Mouse (Mus musculus): ENCODE results near the gene Tcn2. TPM values are rescaled to one million over a fixed set of nuclear protein-coding genes. Genes with fewer than 3 reads are reported as not detected.
"Not testable (repeated sequence)": the region's sequence is repeated elsewhere in the genome, so short reads cannot be mapped to it uniquely, and the experiment has no call there.

The Tcn2 gene
- polyA plus RNA-seq, 1 experiment from 2014 or later = 27.0 TPM

- H3K4me3 ChIP-seq = no peak overlapping the region
- no peaks in the 10 kb centered on the region for H3K9me3 ChIP-seq
- peaks cover 16% of the 10 kb centered on the region for H3K4me1 ChIP-seq
- H3K4me2 ChIP-seq (replicated peaks) = no peak overlapping the region
- ATAC-seq (ENCODE audit: low FRiP score, low read depth) = no peak
- no peak overlapping the region for H3K27ac ChIP-seq (replicated peaks)
- H3K27me3 ChIP-seq = 0 out of 2 replicates have a peak, but pooled peaks cover 6% of the 10 kb centered on the region
- H3K36me3 ChIP-seq = no peaks in the 10 kb centered on the region
- H3K9ac ChIP-seq (replicated peaks) = no peak overlapping the region
- 65% methylated on average over 3 of the region's 3 CpGs for WGBS
Observed at GRCm38 (mm10) chr11:3961761-3962160, 29.8 kb upstream of the Tcn2 start.

DNA sequence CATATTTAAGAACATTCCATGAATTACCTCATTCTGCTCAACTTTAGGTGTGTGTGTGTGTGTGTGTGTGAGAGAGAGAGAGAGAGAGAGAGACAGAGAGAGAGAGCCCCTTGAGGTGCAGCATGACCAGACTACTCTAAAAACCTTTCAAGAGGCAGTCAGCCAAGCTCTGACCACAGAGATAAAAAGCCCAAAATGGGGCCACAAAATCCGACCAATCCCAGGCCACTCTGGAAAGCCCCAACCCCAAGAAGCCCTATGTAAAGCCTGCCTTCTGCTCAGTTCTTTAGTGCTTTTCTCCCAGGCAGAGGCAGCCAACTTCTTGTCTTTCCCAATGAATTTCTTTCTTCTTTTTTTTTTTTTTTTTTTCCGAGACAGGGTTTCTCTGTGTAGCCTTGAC is 28.9 kb upstream of the Tcn2 start:
- 54% methylated on average over 2 of the region's 2 CpGs for WGBS

GRCm38 (mm10) chr11:3955371-3955770 is 23.4 kb upstream of the Tcn2 start:
- not testable (repeated sequence) for H3K4me1 ChIP-seq; H3K9me3 ChIP-seq; ATAC-seq (ENCODE audit: low FRiP score, low read depth); H3K9ac ChIP-seq (replicated peaks); H3K27ac ChIP-seq (replicated peaks); H3K27me3 ChIP-seq; H3K4me3 ChIP-seq; H3K4me2 ChIP-seq (replicated peaks); H3K36me3 ChIP-seq
- 79% methylated on average over 4 of the region's 4 CpGs for WGBS

More for the DNA sequence above, 28.9 kb upstream of the Tcn2 start:
- Histone ChIP-seq H3K4me1 (peaks cover 13% of the 10 kb centered on the region), H3K36me3 (no peaks in the 10 kb centered on the region), H3K4me2 (replicated peaks) (no peak overlapping the region), H3K9ac (replicated peaks) (no peak overlapping the region), H3K27me3 (0 out of 2 replicates have a peak, but pooled peaks cover 6% of the 10 kb centered on the region), H3K27ac (replicated peaks) (no peak overlapping the region), H3K9me3 (no peaks in the 10 kb centered on the region), H3K4me3 (no peak overlapping the region)
- ATAC-seq (ENCODE audit: low FRiP score, low read depth) = no peak

GRCm38 (mm10) chr11:3954876-3955275 is 22.9 kb upstream of the Tcn2 start:
- H3K4me2 ChIP-seq (replicated peaks); H3K9me3 ChIP-seq; H3K27ac ChIP-seq (replicated peaks); H3K9ac ChIP-seq (replicated peaks); H3K36me3 ChIP-seq; H3K27me3 ChIP-seq; H3K4me3 ChIP-seq; H3K4me1 ChIP-seq; ATAC-seq (ENCODE audit: low FRiP score, low read depth): not testable (repeated sequence)
- whole genome bisulfite sequencing = 77% methylated on average over 5 of the region's 5 CpGs

- Histone ChIP-seq H3K4me2 (replicated peaks) (no peak overlapping the region), H3K27ac (replicated peaks) (no peak overlapping the region), H3K4me1 (no peaks in the 10 kb centered on the region), H3K4me3 (no peak overlapping the region), H3K9ac (replicated peaks) (no peak overlapping the region), H3K27me3 (peaks cover 4% of the 10 kb centered on the region; the same call in 1 of the 2 replicates), H3K9me3 (no peaks in the 10 kb centered on the region), H3K36me3 (no peaks in the 10 kb centered on the region)
- 19% methylated on average over 1 of the region's 1 CpGs for WGBS
- no peak for ATAC-seq (ENCODE audit: low FRiP score, low read depth)
Observed at GRCm38 (mm10) chr11:3946386-3946785, 14.4 kb upstream of the Tcn2 start.

DNA sequence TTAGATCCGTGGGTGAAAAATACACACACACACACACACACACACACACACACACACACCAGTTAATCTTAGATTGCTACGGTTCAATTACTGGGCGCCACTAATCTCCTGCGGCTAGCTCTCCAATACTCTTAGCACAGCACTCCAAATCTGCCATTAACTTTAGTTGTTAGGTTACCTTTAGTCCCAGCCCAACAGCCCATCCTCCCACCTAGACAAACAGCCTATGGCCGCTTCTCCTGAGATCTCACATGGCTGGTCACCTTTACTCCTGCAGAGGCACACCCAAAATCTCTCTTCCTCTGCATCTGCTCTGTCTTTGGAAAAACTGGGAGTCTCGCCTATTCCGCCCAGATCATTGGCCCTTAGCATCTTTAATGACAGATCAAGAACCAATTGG is 9.4 kb upstream of the Tcn2 start:
- WGBS = 83% methylated on average over 7 of the region's 7 CpGs
- H3K4me3 ChIP-seq = no peak overlapping the region
- no peak overlapping the region for H3K27ac ChIP-seq (replicated peaks)
- no peaks in the 10 kb centered on the region for H3K4me1 ChIP-seq
- no peaks in the 10 kb centered on the region for H3K9me3 ChIP-seq
- ATAC-seq (ENCODE audit: low FRiP score, low read depth) = no peak
- H3K4me2 ChIP-seq (replicated peaks) = no peak overlapping the region
- H3K27me3 ChIP-seq = peaks cover 4% of the 10 kb centered on the region; the same call in 1 of the 2 replicates
- no peaks in the 10 kb centered on the region for H3K36me3 ChIP-seq
- H3K9ac ChIP-seq (replicated peaks) = no peak overlapping the region

GRCm38 (mm10) chr11:3937321-3937874 is 5.4 kb upstream of the Tcn2 start:
- Histone ChIP-seq H3K4me3 (no peak overlapping the region), H3K36me3 (no peaks in the 10 kb centered on the region), H3K4me2 (replicated peaks) (no peak overlapping the region), H3K4me1 (no peaks in the 10 kb centered on the region), H3K9me3 (no peaks in the 10 kb centered on the region), H3K27ac (replicated peaks) (no peak overlapping the region), H3K27me3 (no peaks in the 10 kb centered on the region; the same call in 1 of the 2 replicates), H3K9ac (replicated peaks) (no peak overlapping the region)
- no peak for ATAC-seq (ENCODE audit: low FRiP score, low read depth)
- 84% methylated on average over 13 of the region's 13 CpGs for WGBS

DNA sequence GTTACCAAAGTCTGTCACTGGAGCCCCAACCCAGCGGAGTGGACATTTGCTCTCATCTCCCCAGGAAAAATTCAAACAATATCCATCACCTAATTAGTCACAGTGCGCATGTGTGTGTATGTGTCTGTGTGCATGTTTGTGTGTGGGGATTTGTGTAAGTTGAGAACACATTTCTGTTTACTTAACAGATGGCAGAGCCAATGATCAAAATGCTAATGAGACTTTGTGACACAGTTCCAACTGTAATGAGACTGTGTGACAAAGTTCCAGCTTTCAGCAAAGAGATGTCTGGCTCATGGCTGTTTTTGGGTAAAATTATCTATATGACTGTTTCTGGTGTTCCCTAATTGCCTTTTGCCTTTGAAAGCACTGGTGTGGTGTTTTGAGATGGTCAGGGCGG is 4.4 kb upstream of the Tcn2 start:
- Histone ChIP-seq H3K27ac (replicated peaks) (no peak overlapping the region), H3K4me3 (no peak overlapping the region), H3K9me3 (no peaks in the 10 kb centered on the region), H3K4me2 (replicated peaks) (no peak overlapping the region), H3K36me3 (no peaks in the 10 kb centered on the region), H3K4me1 (peaks cover 9% of the 10 kb centered on the region), H3K27me3 (no peaks in the 10 kb centered on the region; the same call in 1 of the 2 replicates), H3K9ac (replicated peaks) (no peak overlapping the region)
- whole genome bisulfite sequencing = 93% methylated on average over 3 of the region's 3 CpGs
- ATAC-seq (ENCODE audit: low FRiP score, low read depth) = no peak

DNA sequence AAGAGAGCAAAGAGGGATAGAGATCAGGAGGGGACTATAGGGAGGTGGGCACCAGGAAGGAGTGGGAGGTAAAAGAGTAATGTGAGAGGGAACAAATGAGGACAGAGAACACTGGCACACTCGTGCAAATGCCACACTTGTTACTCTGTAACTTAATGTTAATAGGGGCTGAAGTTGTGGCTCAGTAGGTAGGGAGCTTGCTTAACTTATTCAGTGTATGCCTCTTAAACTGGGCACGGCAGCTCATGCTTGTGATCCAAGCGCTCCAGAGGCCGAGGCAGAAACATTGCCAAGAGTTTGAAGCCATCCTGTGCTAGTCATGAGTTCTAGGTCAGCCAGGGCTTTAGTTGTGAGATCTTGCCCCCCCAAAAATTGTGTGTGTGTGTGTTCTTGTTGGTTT is 3.2 kb upstream of the Tcn2 start:
- peaks cover 4% of the 10 kb centered on the region; the same call in 1 of the 2 replicates for H3K27me3 ChIP-seq
- no peaks in the 10 kb centered on the region for H3K36me3 ChIP-seq
- no peak overlapping the region for H3K4me2 ChIP-seq (replicated peaks)
- no peak for ATAC-seq (ENCODE audit: low FRiP score, low read depth)
- H3K9me3 ChIP-seq = no peaks in the 10 kb centered on the region
- H3K4me3 ChIP-seq = no peak overlapping the region
- 76% methylated on average over 4 of the region's 4 CpGs for WGBS
- peaks cover 14% of the 10 kb centered on the region for H3K4me1 ChIP-seq
- no peak overlapping the region for H3K27ac ChIP-seq (replicated peaks)
- H3K9ac ChIP-seq (replicated peaks) = no peak overlapping the region

DNA sequence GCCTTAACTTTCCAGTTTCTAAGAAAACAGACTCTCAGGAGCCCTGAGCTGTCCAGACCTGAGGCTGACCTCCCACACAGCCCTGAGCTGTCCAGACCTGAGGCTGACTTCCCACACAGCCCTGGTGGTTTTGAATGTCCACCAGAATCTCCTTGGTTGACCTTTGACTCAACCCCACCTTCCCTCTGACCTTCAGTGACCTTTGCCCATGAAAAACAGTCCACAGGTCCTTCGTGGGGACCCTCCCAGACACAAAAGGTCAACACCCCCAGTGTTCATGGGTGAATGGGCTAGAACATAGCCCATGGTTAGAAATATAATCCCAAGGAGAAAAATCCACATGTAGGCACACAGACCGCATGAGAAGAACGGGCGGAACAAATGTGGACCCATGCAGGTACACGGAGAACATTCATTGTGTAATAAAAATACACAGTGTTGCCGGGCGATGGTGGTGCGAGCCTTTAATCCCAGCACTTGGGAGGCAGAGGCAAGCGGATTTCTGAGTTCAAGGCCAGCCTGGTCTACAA is 1.9 kb upstream of the Tcn2 start:
- WGBS = 85% methylated on average over 9 of the region's 9 CpGs
- no peaks in the 10 kb centered on the region for H3K36me3 ChIP-seq
- H3K27me3 ChIP-seq = peaks cover 4% of the 10 kb centered on the region; the same call in 1 of the 2 replicates
- peaks cover 14% of the 10 kb centered on the region for H3K4me1 ChIP-seq
- no peak overlapping the region for H3K9ac ChIP-seq (replicated peaks)
- no peaks in the 10 kb centered on the region for H3K9me3 ChIP-seq
- H3K4me2 ChIP-seq (replicated peaks) = no peak overlapping the region
- no peak for ATAC-seq (ENCODE audit: low FRiP score, low read depth)
- no peak overlapping the region for H3K4me3 ChIP-seq
- no peak overlapping the region for H3K27ac ChIP-seq (replicated peaks)

- no peak overlapping the region for H3K27ac ChIP-seq (replicated peaks)
- H3K36me3 ChIP-seq = 0 out of 2 replicates have a peak, but pooled peaks cover 3% of the 10 kb centered on the region
- peaks cover 14% of the 10 kb centered on the region for H3K4me1 ChIP-seq
- ATAC-seq (ENCODE audit: low FRiP score, low read depth) = no peak; the same call in 1 of the 2 replicates
- WGBS = 26% methylated on average over 6 of the region's 6 CpGs
- H3K9me3 ChIP-seq = no peaks in the 10 kb centered on the region
- H3K9ac ChIP-seq (replicated peaks) = peak overlapping the region; percentile 62; the same call in 1 of the 2 replicates
- peaks cover 4% of the 10 kb centered on the region; the same call in 1 of the 2 replicates for H3K27me3 ChIP-seq
- peak overlapping the region; percentile 57; the same call in 1 of the 2 replicates for H3K4me3 ChIP-seq
- H3K4me2 ChIP-seq (replicated peaks) = peak overlapping the region; percentile 83
Observed at GRCm38 (mm10) chr11:3930931-3931330, 1.0 kb downstream of the Tcn2 start.

GRCm38 (mm10) chr11:3930019-3930418 is 1.9 kb downstream of the Tcn2 start:
- Histone ChIP-seq H3K4me1 (peaks cover 14% of the 10 kb centered on the region), H3K9ac (replicated peaks) (no peak overlapping the region), H3K27me3 (peaks cover 4% of the 10 kb centered on the region; the same call in 1 of the 2 replicates), H3K9me3 (no peaks in the 10 kb centered on the region), H3K4me2 (replicated peaks) (no peak overlapping the region), H3K27ac (replicated peaks) (no peak overlapping the region), H3K4me3 (no peak overlapping the region), H3K36me3 (0 out of 2 replicates have a peak, but pooled peaks cover 3% of the 10 kb centered on the region)
- 75% methylated on average over 4 of the region's 4 CpGs for WGBS
- no peak for ATAC-seq (ENCODE audit: low FRiP score, low read depth)

Data from midbrain, embryonic 12.5 days (tissue).